9 mouse cellular contexts compared by ENCODE assay signal in genomic region chr3:88536103-88536930, GRCm38 (mm10). TPM values are rescaled to one million over a fixed set of nuclear protein-coding genes. Genes with fewer than 3 reads are reported as not detected.
A peak's percentile ranks its signal among the peaks of the same experiment; 100 is the strongest.
DNase-seq lines count a peak whose midpoint lies in the region; ATAC-seq and TF ChIP-seq lines count a peak whose summit lies in the region.
"Had no signal": no experiment of that assay in that cellular context is flagged by ENCODE, and none has a peak within 500 bp of the region (broad histone marks: within the 10 kb centered on the region; RNA-seq: fewer than 3 reads in every experiment).

No protein-coding gene starts in this region.

- H3K4me3 ChIP-seq in intestine, embryonic 16.5 days (ENCODE audit: low read length): peak overlapping the region; percentile 45
- peak overlapping the region; percentile 59 for H3K4me3 ChIP-seq in small intestine, adult 2 months (ENCODE audit: low read depth, low read length)

- no peaks in the 10 kb centered on the region for H3K9me3 ChIP-seq in intestine, embryonic 16.5 days (ENCODE audit: control insufficient read depth, low read length)

- peak overlapping the region; percentile 65 for H3K9ac ChIP-seq in intestine, embryonic 16.5 days (ENCODE audit: low read depth, low read length)

- H3K27ac ChIP-seq in intestine, embryonic 16.5 days (ENCODE audit: low read length): peak overlapping the region; percentile 70
- H3K27ac ChIP-seq in small intestine, adult 2 months (ENCODE audit: insufficient read depth, low read depth, low read length): no peak overlapping the region

- no peaks in the 10 kb centered on the region for H3K27me3 ChIP-seq in intestine, embryonic 16.5 days (replicated peaks; ENCODE audit: control insufficient read depth, insufficient read depth, low read length)
- H3K27me3 ChIP-seq in small intestine, adult 2 months (ENCODE audit: control insufficient read depth, insufficient read depth, low read length): 0 out of 2 replicates have a peak, but pooled peaks cover 6% of the 10 kb centered on the region

- 6% methylated on average over 64 of the region's 64 CpGs for WGBS in intestine, embryonic 16.5 days
- WGBS in small intestine, adult 2 months: 33% methylated on average over 64 of the region's 64 CpGs

- intact Hi-C loops in left cerebral cortex, postnatal 14 days (cut with DNase I): no loop called here

- 0 out of 2 replicates have a peak, but pooled peaks cover 3% of the 10 kb centered on the region for H3K36me3 ChIP-seq in intestine, embryonic 16.5 days (ENCODE audit: control insufficient read depth, insufficient read depth, low read length)
- no peaks in the 10 kb centered on the region; the same call in 1 of the 2 replicates for H3K36me3 ChIP-seq in small intestine, adult 2 months (ENCODE audit: control insufficient read depth, insufficient read depth, low read length)

- TF ChIP-seq POLR2A in small intestine, adult 2 months (IDR thresholded peaks at IDR 0.05; ENCODE audit: low read depth, low read length): peak; percentile 63

- H3K4me2 ChIP-seq in intestine, embryonic 16.5 days (ENCODE audit: low read depth, low read length): peak overlapping the region; percentile 59

- H3K4me1 ChIP-seq in intestine, embryonic 16.5 days (ENCODE audit: control insufficient read depth, insufficient read depth, low read length): peaks cover 52% of the 10 kb centered on the region
- H3K4me1 ChIP-seq in small intestine, adult 2 months (ENCODE audit: control insufficient read depth, insufficient read depth, insufficient read length, low read length): peaks cover 14% of the 10 kb centered on the region

- TF ChIP-seq CTCF in small intestine, adult 2 months (IDR thresholded peaks at IDR 0.05; ENCODE audit: extremely low read depth, insufficient read length, insufficient replicate concordance, low read depth, low read length): no peak

- ATAC-seq in granulocyte monocyte progenitor cell, adult 5-6 weeks (replicated peaks; ENCODE audit: poor library complexity, severe bottlenecking): peak; percentile 58
- ATAC-seq in intestine, embryonic 16.5 days: peak; percentile 66
- peak; percentile 51 for ATAC-seq in megakaryocyte, adult 5-6 weeks (ENCODE audit: poor library complexity, severe bottlenecking)

- peak; percentile 61 for DNase-seq in ovary, adult 18-20 months (ENCODE audit: low spot score)
- DNase-seq in ovary, postnatal 10 days (ENCODE audit: low spot score): no peak
- peak; percentile 79 for DNase-seq in embryo, embryonic 9.5 days (ENCODE audit: extremely low spot score)
- DNase-seq in left cerebral cortex, postnatal 14 days (ENCODE audit: low spot score in 2 of 2): peak; percentile 75 to 77

RNA-seq across cellular contexts. Expression of gene Mex3a, which starts 4.1 kb away (rescaled TPM):
- 3.8 and 5.1 TPM in 2 replicates for total RNA-seq in granulocyte monocyte progenitor cell, adult 5-6 weeks (2014; fragmentation: Nextera tagmentation)
- total RNA-seq in granulocyte monocyte progenitor cell, adult 5-6 weeks (2017): 1.7 and 2.5 TPM in 2 replicates
- 6.5 and 7.3 TPM in 2 replicates for polyA plus RNA-seq in intestine, embryonic 16.5 days (2015; fragmentation: Nextera tagmentation; extraction: Ambion mirVana)
- 1 to 10 TPM; 3.3 to 4.2 TPM for total RNA-seq in left cerebral cortex, postnatal 14 days (2021)
- total RNA-seq in megakaryocyte, adult 5-6 weeks (2015): 0.04 and 0.05 TPM in 2 replicates
- total RNA-seq in megakaryocyte, adult 5-6 weeks (2017): 0.04 and 0.18 TPM in 2 replicates
- 0.41 and 0.60 TPM in 2 replicates for polyA plus RNA-seq in small intestine, adult 2 months (2012; rRNA removed)

RNA-seq across cellular contexts. Expression of gene Rab25, which starts 11.8 kb away (rescaled TPM):
- total RNA-seq in granulocyte monocyte progenitor cell, adult 5-6 weeks (2014; fragmentation: Nextera tagmentation): 1.0 and 1.2 TPM in 2 replicates
- total RNA-seq in granulocyte monocyte progenitor cell, adult 5-6 weeks (2017): not detected in 2 replicates
- polyA plus RNA-seq in intestine, embryonic 16.5 days (2015; fragmentation: Nextera tagmentation; extraction: Ambion mirVana): 102 and 109 TPM in 2 replicates
- total RNA-seq in left cerebral cortex, postnatal 14 days (2021): not detected
- not detected in 2 replicates for total RNA-seq in megakaryocyte, adult 5-6 weeks (2015)
- total RNA-seq in megakaryocyte, adult 5-6 weeks (2017): not detected in 2 replicates
- polyA plus RNA-seq in small intestine, adult 2 months (2012; rRNA removed): 132 and 184 TPM in 2 replicates
- total RNA-seq: left cerebral cortex, postnatal 10 days had no signal

RNA-seq across cellular contexts. Expression of gene Lamtor2, which starts 16.6 kb away (rescaled TPM):
- 60.7 and 74.3 TPM in 2 replicates for total RNA-seq in granulocyte monocyte progenitor cell, adult 5-6 weeks (2014; fragmentation: Nextera tagmentation)
- 102 and 122 TPM in 2 replicates for total RNA-seq in granulocyte monocyte progenitor cell, adult 5-6 weeks (2017)
- 244 and 256 TPM in 2 replicates for polyA plus RNA-seq in intestine, embryonic 16.5 days (2015; fragmentation: Nextera tagmentation; extraction: Ambion mirVana)
- total RNA-seq in left cerebral cortex, postnatal 14 days (2021): 100 to 1,000 TPM; 108 to 109 TPM
- total RNA-seq in megakaryocyte, adult 5-6 weeks (2015): 31.3 TPM in 2 replicates
- 57.8 and 73.4 TPM in 2 replicates for total RNA-seq in megakaryocyte, adult 5-6 weeks (2017)
- polyA plus RNA-seq in small intestine, adult 2 months (2012; rRNA removed): 99.8 and 167 TPM in 2 replicates

RNA-seq across cellular contexts. Expression of gene Ubqln4, which starts 17.2 kb away (rescaled TPM):
- 64.7 and 67.9 TPM in 2 replicates for total RNA-seq in granulocyte monocyte progenitor cell, adult 5-6 weeks (2014; fragmentation: Nextera tagmentation)
- 37.9 and 39.6 TPM in 2 replicates for total RNA-seq in granulocyte monocyte progenitor cell, adult 5-6 weeks (2017)
- polyA plus RNA-seq in intestine, embryonic 16.5 days (2015; fragmentation: Nextera tagmentation; extraction: Ambion mirVana): 37.2 and 38.9 TPM in 2 replicates
- total RNA-seq in left cerebral cortex, postnatal 14 days (2021): 10 to 100 TPM; 91.2 to 91.6 TPM
- 10.5 and 14.5 TPM in 2 replicates for total RNA-seq in megakaryocyte, adult 5-6 weeks (2015)
- 15.9 and 16.4 TPM in 2 replicates for total RNA-seq in megakaryocyte, adult 5-6 weeks (2017)
- 26.0 and 35.4 TPM in 2 replicates for polyA plus RNA-seq in small intestine, adult 2 months (2012; rRNA removed)

RNA-seq across cellular contexts. Expression of gene Lmna, which starts 26.6 kb away (rescaled TPM):
- total RNA-seq in granulocyte monocyte progenitor cell, adult 5-6 weeks (2014; fragmentation: Nextera tagmentation): not detected in 2 replicates
- 0.41 and 1.6 TPM in 2 replicates for total RNA-seq in granulocyte monocyte progenitor cell, adult 5-6 weeks (2017)
- 126 and 127 TPM in 2 replicates for polyA plus RNA-seq in intestine, embryonic 16.5 days (2015; fragmentation: Nextera tagmentation; extraction: Ambion mirVana)
- 10 to 100 TPM; 50.0 to 54.2 TPM for total RNA-seq in left cerebral cortex, postnatal 14 days (2021)
- total RNA-seq in megakaryocyte, adult 5-6 weeks (2015): 1.5 and 1.9 TPM in 2 replicates
- 2.5 and 4.5 TPM in 2 replicates for total RNA-seq in megakaryocyte, adult 5-6 weeks (2017)
- polyA plus RNA-seq in small intestine, adult 2 months (2012; rRNA removed): 209 and 353 TPM in 2 replicates
